Mouse (Mus musculus) embryonic facial prominence, embryonic 14.5 days (tissue): ENCODE results near the gene Rassf7. TPM values are rescaled to one million over a fixed set of nuclear protein-coding genes. Genes with fewer than 3 reads are reported as not detected.

Experiments
- ATAC-seq: fragments of 200-750 bp; cut with Nextera tagmentation; 2 replicates; pipeline ENCODE4 v1.8.0; 2017; ENCODE audit warnings: low read depth, moderate number of reproducible peaks, moderate TSS enrichment
- DNase-seq: peaks from one replicate; pipeline ENCODE4 v3.0.0-alpha.2; 2015; ENCODE audit warnings: low spot score
- H3K27ac ChIP-seq: fragments of 300-500 bp; sonication (generic); replicated peaks from 2 replicates; pipeline ENCODE4 v1.5.1; 2014; ENCODE audit warnings: low read depth, mild to moderate bottlenecking, low read length, moderate library complexity
- H3K27me3 ChIP-seq: fragments of 300-500 bp; sonication (generic); replicated peaks from 2 replicates; pipeline ENCODE4 v1.6.1; 2014; ENCODE audit warnings: low read length; ENCODE audit not compliant: control insufficient read depth, insufficient read depth
- H3K36me3 ChIP-seq: fragments of 300-500 bp; sonication (generic); 2 replicates; pipeline ENCODE4 v1.6.1; 2014; ENCODE audit warnings: low read length, mixed read lengths; ENCODE audit not compliant: control insufficient read depth, insufficient read depth
- H3K4me1 ChIP-seq: fragments of 300-500 bp; sonication (generic); 2 replicates; pipeline ENCODE4 v1.6.1; 2014; ENCODE audit warnings: antibody characterized with exemption, low read length; ENCODE audit not compliant: control insufficient read depth, insufficient read depth
- H3K4me2 ChIP-seq: fragments of 300-500 bp; sonication (generic); 2 replicates; pipeline ENCODE4 v1.6.1; 2014; ENCODE audit warnings: low read depth, mild to moderate bottlenecking, low read length, moderate library complexity, mixed read lengths
- H3K4me3 ChIP-seq: fragments of 300-500 bp; sonication (generic); 2 replicates; pipeline ENCODE4 v1.5.1; 2014; ENCODE audit warnings: low read depth, mild to moderate bottlenecking, low read length
- H3K9ac ChIP-seq: fragments of 300-500 bp; sonication (generic); 2 replicates; pipeline ENCODE4 v1.6.1; 2014; ENCODE audit warnings: low read depth, mild to moderate bottlenecking, low read length, moderate library complexity, mixed read lengths
- H3K9me3 ChIP-seq: fragments of 300-500 bp; sonication (generic); 2 replicates; pipeline ENCODE4 v1.6.1; 2016; ENCODE audit warnings: low read length; ENCODE audit not compliant: control insufficient read depth
- WGBS: fragments of 180-500 bp; shearing (Covaris S2); extraction: QIAGEN DNeasy Blood & Tissue Kit; methylation state at CpG from one replicate; pipeline ENCODE4 v1.1.7; 2014; 5-methylcytosine and 5-hydroxymethylcytosine counted together
- polyA plus RNA-seq: library from polyadenylated mRNA; unstranded; fragments of >200 nt; fragmentation: Nextera tagmentation; extraction: Ambion mirVana; gene quantifications from 2 replicates; pipeline ENCODE4 v1.2.1, GENCODE M21; 2014

Rassf7 gene
- polyA plus RNA-seq = 26.7 and 30.2 TPM in 2 replicates

- Histone ChIP-seq H3K27ac (peak within 1 kb of the TSS; percentile 86), H3K4me1 (peaks cover 3% of the 10 kb centered on the region; the same call in 1 of the 2 replicates), H3K9ac (peak within 1 kb of the TSS; percentile 71), H3K27me3 (no peaks in the 10 kb centered on the region), H3K4me3 (peak within 1 kb of the TSS; percentile 54), H3K4me2 (peak within 1 kb of the TSS; percentile 69), H3K9me3 (no peaks in the 10 kb centered on the region), H3K36me3 (peaks cover 10% of the 10 kb centered on the region; the same call in 1 of the 2 replicates)
- 1% methylated on average over 28 of the region's 41 CpGs for WGBS
- peak; percentile 98 for DNase-seq
- peak; percentile 96 for ATAC-seq
These were observed at the start of gene Rassf7 for GRCm38 (mm10) chr7:141215101-141215879. Gene Rassf7, plus strand, starts transcription at chr7:141215860.

GRCm38 (mm10) chr7:141167901-141168517 is 47.7 kb upstream of the Rassf7 start:
- Histone ChIP-seq H3K4me1 (peaks cover 16% of the 10 kb centered on the region), H3K9ac (peak overlapping the region; percentile 79), H3K27me3 (no peaks in the 10 kb centered on the region), H3K4me3 (peak overlapping the region; percentile 60), H3K27ac (peak overlapping the region; percentile 75), H3K36me3 (peaks cover 24% of the 10 kb centered on the region; the same call in 1 of the 2 replicates), H3K9me3 (no peaks in the 10 kb centered on the region), H3K4me2 (peak overlapping the region; percentile 81)
- DNase-seq (peak; percentile 43), ATAC-seq (no peak; the same call in 1 of the 2 replicates)
- 18% methylated on average over 7 of the region's 7 CpGs for WGBS

DNA sequence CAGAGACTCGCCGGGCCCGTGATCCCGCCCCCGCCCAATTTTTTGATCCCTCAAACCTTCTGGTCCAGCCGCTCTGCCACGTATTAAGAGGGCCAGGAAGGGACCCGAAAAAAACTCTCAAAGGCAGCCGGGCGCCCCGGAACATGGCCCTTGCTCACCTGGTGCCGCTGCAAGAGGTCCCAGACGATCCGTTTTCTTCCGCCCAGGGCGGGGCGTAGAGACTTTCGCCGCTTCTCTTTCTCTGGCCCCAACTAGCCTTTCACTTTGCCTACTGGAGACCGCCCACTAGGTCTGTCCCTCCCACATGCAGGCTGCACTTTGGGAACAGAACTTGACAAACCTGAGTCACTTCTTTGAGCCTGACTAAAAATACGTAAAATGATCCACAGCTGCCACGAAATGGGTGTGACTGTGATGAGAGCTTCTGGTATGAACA is 47.1 kb upstream of the Rassf7 start:
- H3K36me3 ChIP-seq = peaks cover 19% of the 10 kb centered on the region; the same call in 1 of the 2 replicates
- ATAC-seq (peak; percentile 58), DNase-seq (peak; percentile 91)
- peak overlapping the region; percentile 60 for H3K4me3 ChIP-seq
- H3K9me3 ChIP-seq = no peaks in the 10 kb centered on the region
- peak overlapping the region; percentile 81 for H3K4me2 ChIP-seq
- H3K9ac ChIP-seq = peak overlapping the region; percentile 79
- H3K27ac ChIP-seq = peak overlapping the region; percentile 75
- peaks cover 21% of the 10 kb centered on the region for H3K4me1 ChIP-seq
- WGBS = 2% methylated on average over 22 of the region's 22 CpGs
- H3K27me3 ChIP-seq = no peaks in the 10 kb centered on the region

DNA sequence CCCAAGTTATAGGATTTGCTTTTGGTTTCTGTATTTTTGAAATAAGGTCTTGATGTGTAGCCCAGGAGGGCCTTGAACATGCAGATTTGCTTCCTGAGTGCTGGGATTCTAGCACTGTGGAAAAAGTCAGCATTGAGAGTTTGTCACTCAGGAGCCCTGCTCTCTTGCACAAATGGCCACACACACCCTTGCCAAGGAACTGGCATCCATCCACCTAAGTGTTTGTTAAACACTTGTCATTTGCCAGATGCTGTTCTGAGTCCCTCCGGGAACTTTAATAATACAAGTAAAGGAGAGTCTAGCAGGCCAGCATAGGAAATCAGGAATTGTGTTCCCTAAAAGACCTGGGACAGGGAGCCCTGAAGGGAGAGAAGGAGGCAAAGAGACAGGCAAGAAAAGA is 46.4 kb upstream of the Rassf7 start:
- no peak overlapping the region for H3K9ac ChIP-seq
- no peak for ATAC-seq
- peak overlapping the region; percentile 81 for H3K4me2 ChIP-seq
- WGBS = 75% methylated on average over 1 of the region's 1 CpGs
- H3K36me3 ChIP-seq = peaks cover 11% of the 10 kb centered on the region; the same call in 1 of the 2 replicates
- no peaks in the 10 kb centered on the region for H3K9me3 ChIP-seq
- no peak for DNase-seq
- peaks cover 21% of the 10 kb centered on the region for H3K4me1 ChIP-seq
- H3K4me3 ChIP-seq = no peak overlapping the region
- H3K27ac ChIP-seq = peak overlapping the region; percentile 31
- no peaks in the 10 kb centered on the region for H3K27me3 ChIP-seq

- Histone ChIP-seq H3K9ac (no peak overlapping the region), H3K27ac (no peak overlapping the region), H3K36me3 (0 out of 2 replicates have a peak, but pooled peaks cover 7% of the 10 kb centered on the region), H3K9me3 (no peaks in the 10 kb centered on the region), H3K4me3 (no peak overlapping the region), H3K27me3 (no peaks in the 10 kb centered on the region), H3K4me2 (no peak overlapping the region), H3K4me1 (peaks cover 21% of the 10 kb centered on the region)
- ATAC-seq (no peak), DNase-seq (no peak)
These were observed 45.8 kb upstream of the Rassf7 start for GRCm38 (mm10) chr7:141169866-141170265.

- peak; percentile 98 for DNase-seq
- H3K27me3 ChIP-seq = no peaks in the 10 kb centered on the region
- ATAC-seq = peak; percentile 96
- H3K9ac ChIP-seq = peak within 1 kb of the TSS; percentile 69
- 3% methylated on average over 43 of the region's 55 CpGs for WGBS
- H3K27ac ChIP-seq = peak within 1 kb of the TSS; percentile 86
- peak within 1 kb of the TSS; percentile 71 for H3K4me2 ChIP-seq
- H3K4me1 ChIP-seq = peaks cover 21% of the 10 kb centered on the region
- no peaks in the 10 kb centered on the region for H3K36me3 ChIP-seq
- no peaks in the 10 kb centered on the region for H3K9me3 ChIP-seq
- H3K4me3 ChIP-seq = peak within 1 kb of the TSS; percentile 56
These were observed 43.3 kb upstream of the Rassf7 start, which contains the start of gene Rnh1 for GRCm38 (mm10) chr7:141172116-141173006. Gene Rnh1, minus strand, starts transcription at chr7:141172857.

- no peaks in the 10 kb centered on the region for H3K9me3 ChIP-seq
- peak overlapping the region; percentile 71 for H3K4me2 ChIP-seq
- H3K4me3 ChIP-seq = peak overlapping the region; percentile 56
- peaks cover 15% of the 10 kb centered on the region for H3K4me1 ChIP-seq
- ATAC-seq = no peak
- WGBS = 77% methylated on average over 5 of the region's 5 CpGs
- no peaks in the 10 kb centered on the region for H3K36me3 ChIP-seq
- H3K9ac ChIP-seq = peak overlapping the region; percentile 69
- no peak for DNase-seq
- peak overlapping the region; percentile 86 for H3K27ac ChIP-seq
- no peaks in the 10 kb centered on the region for H3K27me3 ChIP-seq
These were observed 42.3 kb upstream of the Rassf7 start for GRCm38 (mm10) chr7:141173323-141173850.

GRCm38 (mm10) chr7:141175068-141175467 is 40.6 kb upstream of the Rassf7 start:
- Histone ChIP-seq H3K27ac (no peak overlapping the region), H3K9me3 (no peaks in the 10 kb centered on the region), H3K36me3 (no peaks in the 10 kb centered on the region), H3K9ac (no peak overlapping the region), H3K4me1 (peaks cover 6% of the 10 kb centered on the region; the same call in 1 of the 2 replicates), H3K4me2 (no peak overlapping the region), H3K27me3 (no peaks in the 10 kb centered on the region), H3K4me3 (no peak overlapping the region)
- no peak for DNase-seq
- no peak for ATAC-seq
- 88% methylated on average over 4 of the region's 4 CpGs for WGBS
